Mouse (Mus musculus) lung, adult 2 months (tissue): ENCODE data around the gene Trim11. TPM values are rescaled to one million over a fixed set of nuclear protein-coding genes. Genes with fewer than 3 reads are reported as not detected.

Source experiments
- DNase-seq: peaks from one replicate; pipeline ENCODE4 v3.0.0; 2022
- H3K4me1 ChIP-seq: fragments of 200-500 bp; 2 replicates; pipeline ENCODE4 v1.6.1; 2011; ENCODE audit warnings: low read length; ENCODE audit not compliant: control insufficient read depth, insufficient read depth
- H3K4me3 ChIP-seq: fragments of 200-500 bp; replicated peaks from 2 replicates; pipeline ENCODE3; 2011; ENCODE audit warnings: low read depth, mild to moderate bottlenecking, control low read depth, low read length; ENCODE audit errors: extremely low read depth
- CTCF ChIP-seq: fragments of 200-500 bp; IDR thresholded peaks from 2 replicates; pipeline ENCODE4 v1.5.1; 2011; ENCODE audit warnings: mild to moderate bottlenecking, low read length, control low read depth; ENCODE audit not compliant: insufficient read depth
- POLR2A ChIP-seq: fragments of 200-500 bp; IDR thresholded peaks from 2 replicates; pipeline ENCODE4 v1.6.1; 2011; ENCODE audit warnings: low read depth, mild to moderate bottlenecking, control low read depth, low read length, borderline replicate concordance; ENCODE audit errors: extremely low read depth
- WGBS: fragments of 180-500 bp; shearing (Covaris S2); methylation state at CpG from one replicate; pipeline ENCODE4 v1.1.7; 2018; 5-methylcytosine and 5-hydroxymethylcytosine counted together
- polyA plus RNA-seq: library from polyadenylated mRNA; depleted of rRNA; stranded (reverse); fragments of >200 nt; gene quantifications from 2 replicates; pipeline ENCODE4 v1.2.3, GENCODE M21; 2012

Trim11 gene
- polyA plus RNA-seq, 1 experiment = 31.4 TPM

DNA sequence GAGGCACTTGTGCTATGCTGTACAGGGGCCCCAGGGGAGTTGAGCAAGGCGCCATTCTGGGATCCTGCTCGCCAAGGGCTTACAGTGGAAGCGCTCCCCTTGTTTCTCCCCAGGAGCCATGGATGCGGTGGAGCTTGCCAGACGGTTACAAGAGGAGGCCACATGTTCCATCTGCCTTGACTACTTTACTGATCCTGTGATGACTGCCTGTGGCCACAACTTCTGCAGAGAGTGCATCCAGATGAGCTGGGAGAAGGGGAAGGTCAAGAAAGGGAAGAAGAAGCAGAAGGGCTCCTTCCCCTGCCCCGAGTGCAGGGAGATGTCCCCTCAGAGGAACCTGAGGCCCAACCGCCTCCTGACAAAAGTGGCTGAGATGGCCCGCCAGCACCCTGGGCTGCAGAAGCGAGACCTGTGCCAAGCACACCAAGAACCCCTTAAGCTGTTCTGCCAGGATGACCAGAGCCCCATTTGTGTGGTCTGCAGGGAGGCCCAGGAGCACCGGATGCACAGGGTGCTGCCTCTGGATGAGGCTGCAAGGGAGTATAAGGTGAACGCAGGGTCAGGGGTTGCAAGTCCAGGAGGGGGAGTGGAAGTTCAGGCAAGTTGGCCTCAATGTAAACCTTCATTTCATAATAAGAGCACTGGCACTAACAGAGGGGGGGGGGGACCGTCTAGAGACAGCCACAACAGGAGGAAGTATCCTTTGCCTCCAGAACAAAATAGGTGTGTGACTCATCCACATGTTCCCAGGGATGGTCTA is 12.7 kb upstream of the Trim11 start:
- WGBS = 56% methylated on average over 12 of the region's 12 CpGs
- DNase-seq = no peak
- no peak for TF ChIP-seq POLR2A
- TF ChIP-seq CTCF = no peak
- H3K4me3 ChIP-seq = no peak overlapping the region
- 0 out of 2 replicates have a peak, but pooled peaks cover 1% of the 10 kb centered on the region for H3K4me1 ChIP-seq

DNA sequence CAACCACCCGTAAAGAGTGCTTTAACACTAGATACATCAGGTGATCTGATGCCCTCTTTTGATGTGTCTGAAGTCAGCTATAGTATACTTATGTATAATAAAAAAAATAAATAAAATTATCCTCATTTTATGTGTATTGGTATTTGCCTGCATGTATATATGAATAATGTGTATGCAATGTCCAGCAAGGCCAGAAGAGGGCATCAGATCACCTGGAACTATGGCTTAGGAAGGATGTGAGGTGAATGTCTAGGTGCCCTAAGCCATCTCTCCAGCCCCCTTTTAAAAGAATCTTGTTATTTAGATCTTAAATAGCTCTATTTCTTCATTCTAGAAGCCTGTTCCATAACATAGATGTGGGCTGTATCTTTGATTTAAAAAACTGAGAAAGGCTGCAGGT is 10.5 kb upstream of the Trim11 start:
- no peak for TF ChIP-seq CTCF
- no peak for TF ChIP-seq POLR2A
- WGBS = 93% methylated on average over 1 of the region's 1 CpGs
- no peak for DNase-seq
- no peak overlapping the region for H3K4me3 ChIP-seq
- H3K4me1 ChIP-seq = 0 out of 2 replicates have a peak, but pooled peaks cover 3% of the 10 kb centered on the region

- 69% methylated on average over 7 of the region's 7 CpGs for WGBS
Measured at GRCm38 (mm10) chr11:58968551-58968950, 9.3 kb upstream of the Trim11 start.

DNA sequence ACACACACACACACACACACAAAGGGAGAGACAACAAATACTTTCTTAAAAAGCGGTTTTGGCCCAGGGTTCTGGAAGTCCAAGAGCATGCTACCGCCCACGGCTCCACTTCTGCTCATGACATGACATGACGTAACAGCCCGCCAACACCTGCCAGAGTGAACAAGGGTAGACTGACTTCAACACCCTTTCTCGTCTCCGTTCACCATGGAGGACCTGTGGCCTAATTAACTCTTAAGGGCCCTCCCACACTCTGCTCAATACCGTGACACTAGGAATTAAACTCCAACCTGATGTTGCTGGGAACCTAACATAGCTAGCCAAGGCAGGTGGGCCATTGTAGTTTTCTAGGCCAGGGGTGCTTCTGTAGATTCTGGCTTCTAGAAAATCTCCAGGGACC is 8.9 kb upstream of the Trim11 start:
- no peak for DNase-seq
- Histone ChIP-seq H3K4me1 (0 out of 2 replicates have a peak, but pooled peaks cover 3% of the 10 kb centered on the region), H3K4me3 (no peak overlapping the region)
- WGBS = 69% methylated on average over 8 of the region's 8 CpGs
- TF ChIP-seq POLR2A (no peak), CTCF (no peak)

More at GRCm38 (mm10) chr11:58968551-58968950, 9.3 kb upstream of the Trim11 start:
- TF ChIP-seq CTCF = no peak
- TF ChIP-seq POLR2A = no peak
- Histone ChIP-seq H3K4me3 (no peak overlapping the region), H3K4me1 (0 out of 2 replicates have a peak, but pooled peaks cover 3% of the 10 kb centered on the region)
- no peak for DNase-seq

DNA sequence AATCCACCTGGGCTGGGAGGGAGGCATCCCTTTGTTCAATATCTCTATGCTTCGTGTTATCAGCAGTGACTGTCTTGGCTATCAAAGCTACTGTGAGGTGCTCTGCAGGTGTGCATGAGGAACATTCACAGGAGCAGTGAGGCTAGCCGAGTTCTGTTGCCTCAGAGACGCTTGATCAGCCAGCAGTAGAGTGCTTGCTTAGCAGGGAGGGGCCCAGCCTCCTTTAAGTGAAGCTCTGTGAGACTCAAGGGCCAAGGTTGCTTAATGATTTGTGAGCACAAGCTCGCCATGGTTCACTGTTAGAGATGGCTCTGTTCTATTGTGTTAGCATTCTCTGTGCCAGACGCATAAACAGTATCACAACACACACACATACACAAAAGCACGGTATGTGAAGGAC is 8.2 kb upstream of the Trim11 start:
- WGBS = 64% methylated on average over 6 of the region's 6 CpGs
- H3K4me3 ChIP-seq = no peak overlapping the region
- no peak for TF ChIP-seq POLR2A
- H3K4me1 ChIP-seq = 0 out of 2 replicates have a peak, but pooled peaks cover 3% of the 10 kb centered on the region
- DNase-seq = peak; percentile 57

DNA sequence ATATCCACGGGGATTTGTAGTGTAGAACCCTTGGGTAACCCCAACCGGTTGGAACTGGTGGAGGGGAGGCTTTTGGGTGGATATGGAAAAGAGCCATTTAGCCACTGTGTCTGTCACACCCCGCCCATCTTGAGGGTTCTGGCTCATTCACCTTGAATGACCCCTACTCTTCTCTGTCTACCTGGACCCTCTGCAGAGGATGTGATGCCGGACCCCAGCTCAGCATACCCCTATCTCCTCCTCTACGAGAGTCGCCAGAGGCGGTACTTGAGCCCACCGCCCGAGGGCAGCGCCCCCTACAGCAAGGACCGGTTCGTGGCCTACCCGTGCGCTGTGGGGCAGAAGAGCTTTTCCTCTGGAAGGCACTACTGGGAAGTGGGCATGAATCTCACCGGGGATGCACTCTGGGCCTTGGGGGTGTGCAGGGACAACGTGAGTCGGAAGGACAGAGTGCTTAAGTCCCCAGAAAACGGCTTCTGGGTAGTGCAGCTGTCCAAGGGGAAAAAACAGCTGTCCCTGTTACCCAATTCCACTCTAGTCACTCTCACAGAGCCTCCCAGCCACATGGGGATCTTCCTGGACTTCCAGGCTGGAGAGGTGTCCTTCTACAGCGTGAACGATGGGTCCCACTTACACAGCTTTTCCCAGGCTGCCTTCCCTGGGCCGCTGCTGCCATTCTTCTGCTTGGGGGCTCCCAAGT is 6.9 kb upstream of the Trim11 start:
- Histone ChIP-seq H3K4me1 (0 out of 2 replicates have a peak, but pooled peaks cover 3% of the 10 kb centered on the region), H3K4me3 (no peak overlapping the region)
- no peak for DNase-seq
- WGBS = 83% methylated on average over 21 of the region's 21 CpGs
- TF ChIP-seq POLR2A = no peak
- TF ChIP-seq CTCF = no peak

- 95% methylated on average over 3 of the region's 3 CpGs for WGBS
- 0 out of 2 replicates have a peak, but pooled peaks cover 3% of the 10 kb centered on the region for H3K4me1 ChIP-seq
- DNase-seq = no peak
- TF ChIP-seq CTCF (no peak), POLR2A (no peak)
- H3K4me3 ChIP-seq = no peak overlapping the region
Measured at GRCm38 (mm10) chr11:58971796-58972195, 6.1 kb upstream of the Trim11 start.

- Histone ChIP-seq H3K4me1 (peaks cover 5% of the 10 kb centered on the region), H3K4me3 (no peak overlapping the region)
- no peak for DNase-seq
- WGBS = 87% methylated on average over 3 of the region's 3 CpGs
- no peak for TF ChIP-seq POLR2A
- TF ChIP-seq CTCF = no peak
Measured at GRCm38 (mm10) chr11:58974414-58974813, 3.5 kb upstream of the Trim11 start.

DNA sequence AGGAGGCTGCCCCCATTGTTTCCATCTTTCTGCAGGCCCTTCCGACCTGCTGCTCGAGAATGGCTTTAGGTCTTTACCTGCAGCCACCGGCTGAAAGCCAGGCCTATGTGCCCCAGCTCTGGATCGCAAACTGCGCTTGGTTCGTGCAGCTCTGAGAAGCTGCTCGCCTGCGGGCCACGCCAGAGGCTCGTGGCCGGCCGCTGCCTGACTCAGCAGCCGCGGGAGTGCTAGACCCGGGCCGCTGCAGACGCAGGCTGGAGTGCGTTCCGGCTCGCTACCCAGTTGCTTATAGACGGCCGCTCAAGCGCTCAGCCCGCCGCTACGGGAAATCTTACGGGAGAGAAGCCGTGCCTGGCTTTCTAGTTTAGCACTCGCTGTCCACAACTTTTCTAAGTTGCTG is 743 bp upstream of the Trim11 start:
- no peak for DNase-seq

DNA sequence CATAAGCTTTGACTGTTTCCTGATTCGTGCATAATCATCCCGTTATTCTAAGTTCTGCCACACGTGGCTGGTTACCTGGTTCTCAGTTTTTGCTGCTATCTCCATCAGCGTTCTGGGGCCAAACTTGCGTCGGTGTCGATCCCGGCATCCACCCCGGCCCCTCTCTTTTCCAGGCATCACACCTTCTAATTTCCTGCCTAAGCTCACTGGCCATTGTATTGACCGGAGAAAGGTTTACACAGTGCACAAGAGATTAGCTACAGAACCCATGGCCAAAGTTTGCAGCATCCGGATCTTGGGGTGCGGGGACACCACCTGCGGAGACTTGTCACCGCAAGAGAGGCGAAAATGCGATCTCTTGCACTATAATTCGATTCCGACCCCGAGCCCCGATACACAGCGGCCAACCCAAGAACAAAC is 276 bp upstream of the Trim11 start:
- DNase-seq = peak; percentile 36
- TF ChIP-seq POLR2A (no peak), CTCF (no peak)

More for the DNA sequence above, 743 bp upstream of the Trim11 start:
- TF ChIP-seq CTCF (no peak), POLR2A (no peak)
- H3K4me1 ChIP-seq = peaks cover 17% of the 10 kb centered on the region
- peak overlapping the region; percentile 86 for H3K4me3 ChIP-seq
- under 1% methylated on average over 29 of the region's 29 CpGs for WGBS

More for the DNA sequence above, 276 bp upstream of the Trim11 start:
- WGBS = under 1% methylated on average over 21 of the region's 21 CpGs
- Histone ChIP-seq H3K4me3 (peak overlapping the region; percentile 86), H3K4me1 (peaks cover 17% of the 10 kb centered on the region)
